Mouse (Mus musculus): Measurements from ENCODE around the gene Eif2b2. TPM values are rescaled to one million over a fixed set of nuclear protein-coding genes. Genes with fewer than 3 reads are reported as not detected.

The Eif2b2 gene
- total RNA-seq, 2 experiments from 2014 or later: 48.2 to 49.3 TPM

DNA sequence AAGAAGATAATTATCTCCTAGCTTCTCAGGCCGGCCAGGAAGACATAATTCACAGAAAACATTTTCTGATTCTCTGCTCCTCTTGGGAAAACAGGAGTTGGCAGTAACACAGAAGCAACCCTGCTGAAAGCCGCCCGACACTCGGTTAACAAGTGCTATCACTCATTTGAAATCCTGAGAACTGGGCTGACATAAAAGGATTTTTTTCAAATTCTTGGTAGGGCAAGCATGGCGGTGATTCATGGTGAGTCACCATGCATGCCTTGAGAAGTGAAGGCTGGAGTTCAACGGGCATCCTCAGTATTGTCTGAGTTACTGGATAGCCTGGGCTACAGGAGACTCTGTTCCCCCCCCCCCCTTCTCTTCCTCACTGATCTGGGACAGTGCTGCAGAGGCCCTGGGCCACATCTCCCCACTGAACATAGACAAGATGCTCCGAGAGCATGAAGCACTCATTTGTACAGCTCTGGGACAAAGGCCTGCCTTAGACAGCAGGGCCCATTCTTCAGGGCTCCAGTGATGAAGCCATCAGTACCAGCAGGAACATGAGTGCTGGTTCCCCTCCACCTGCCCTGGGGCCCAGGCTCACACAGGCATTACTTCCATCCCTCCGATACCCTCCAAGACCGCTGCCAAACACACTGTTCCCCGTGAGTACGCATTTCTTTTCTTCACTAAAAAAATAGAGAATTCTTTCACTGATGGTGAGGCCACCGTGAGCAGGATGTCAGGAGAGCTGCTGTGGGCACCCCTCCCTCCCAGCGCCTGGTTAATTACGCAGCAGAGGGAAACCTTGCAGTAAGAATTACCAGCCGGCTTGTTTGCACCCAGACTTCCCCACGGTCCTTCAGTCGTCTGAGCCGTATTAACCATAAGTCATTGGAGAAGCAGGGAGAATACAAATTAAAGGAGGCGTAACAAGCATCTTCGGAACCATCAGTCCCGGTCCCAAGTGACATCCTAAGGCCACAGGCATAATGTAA is 14.4 kb downstream of the Eif2b2 start:
- intact Hi-C loops (cut with DNase I): no loop called here
- DNase-seq (ENCODE audit: low spot score): no peak

DNA sequence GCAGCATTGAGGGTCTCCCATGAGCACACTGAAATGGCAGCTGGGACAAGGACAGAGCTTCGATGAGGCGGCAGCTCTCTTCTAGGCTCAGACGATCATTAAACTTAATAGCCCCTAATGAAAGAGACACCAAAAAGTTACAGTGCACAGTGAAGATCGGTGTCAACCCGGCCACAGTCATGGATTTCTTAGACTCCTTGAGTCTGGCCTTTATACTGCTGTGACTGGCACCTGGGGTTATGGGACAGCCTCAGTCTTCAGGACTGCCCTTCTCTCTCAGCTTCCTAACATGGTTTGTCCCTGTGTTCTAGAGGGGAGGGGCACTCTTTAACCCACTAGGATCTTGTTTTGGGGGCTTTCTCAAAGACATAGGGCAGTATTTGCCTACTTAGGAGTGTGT is 18.3 kb downstream of the Eif2b2 start:
- no peak for DNase-seq (ENCODE audit: low spot score)
- intact Hi-C loops (cut with DNase I): no loop called here

DNA sequence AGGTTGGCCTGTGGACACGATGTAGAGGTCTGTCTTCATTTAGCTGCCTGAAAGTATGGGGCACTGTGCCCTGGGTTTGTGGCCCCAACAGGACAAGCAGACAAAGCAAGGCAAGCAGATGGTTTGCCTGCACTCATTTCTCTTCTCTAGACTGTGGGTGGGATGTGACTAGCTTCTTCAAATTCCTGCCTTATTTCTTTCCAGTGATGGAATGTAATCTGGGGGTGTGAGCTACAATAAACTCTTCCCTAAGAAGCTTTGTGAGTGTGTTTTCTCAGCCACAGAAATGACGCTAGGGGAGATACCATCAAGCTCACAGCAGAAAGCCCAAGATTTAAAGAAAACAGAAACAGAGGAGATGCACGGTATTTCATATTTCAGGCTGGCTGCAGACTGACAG is 32.8 kb downstream of the Eif2b2 start:
- intact Hi-C loops (cut with DNase I): no loop called here
- no peak for DNase-seq (ENCODE audit: low spot score)

DNA sequence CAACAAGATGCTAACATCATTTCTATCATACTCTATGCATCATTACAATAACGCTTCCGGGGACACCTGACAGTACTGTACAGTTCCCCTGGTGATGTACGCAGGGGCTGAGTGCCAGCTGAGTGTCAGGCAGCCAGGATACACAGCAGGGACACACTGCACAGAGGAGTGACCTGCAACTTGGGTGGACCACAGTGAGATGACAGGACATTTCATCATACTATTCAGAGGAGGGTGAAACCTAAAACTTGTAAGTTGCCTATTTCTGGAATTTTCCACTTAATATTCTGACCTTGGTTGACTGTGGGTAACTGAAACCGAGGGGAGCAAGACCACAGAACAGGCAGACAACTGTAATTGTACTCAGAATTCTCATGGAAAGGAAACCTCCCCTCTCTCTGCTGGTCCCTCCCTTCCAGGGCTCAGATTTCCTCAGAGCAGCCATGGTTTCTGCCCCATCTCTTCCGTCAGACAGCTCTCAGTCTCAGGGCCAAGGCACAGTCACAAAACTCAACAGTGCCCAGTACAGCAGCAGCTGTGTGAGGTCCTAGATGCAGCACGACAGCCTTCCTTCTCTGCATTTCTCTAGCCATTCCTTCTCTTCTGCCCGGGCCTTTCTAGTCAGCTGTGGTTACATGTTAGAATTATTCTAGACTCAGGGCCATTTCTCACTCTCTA is 36.9 kb downstream of the Eif2b2 start:
- DNase-seq (ENCODE audit: low spot score): no peak
- intact Hi-C loops (cut with DNase I): no loop called here

DNA sequence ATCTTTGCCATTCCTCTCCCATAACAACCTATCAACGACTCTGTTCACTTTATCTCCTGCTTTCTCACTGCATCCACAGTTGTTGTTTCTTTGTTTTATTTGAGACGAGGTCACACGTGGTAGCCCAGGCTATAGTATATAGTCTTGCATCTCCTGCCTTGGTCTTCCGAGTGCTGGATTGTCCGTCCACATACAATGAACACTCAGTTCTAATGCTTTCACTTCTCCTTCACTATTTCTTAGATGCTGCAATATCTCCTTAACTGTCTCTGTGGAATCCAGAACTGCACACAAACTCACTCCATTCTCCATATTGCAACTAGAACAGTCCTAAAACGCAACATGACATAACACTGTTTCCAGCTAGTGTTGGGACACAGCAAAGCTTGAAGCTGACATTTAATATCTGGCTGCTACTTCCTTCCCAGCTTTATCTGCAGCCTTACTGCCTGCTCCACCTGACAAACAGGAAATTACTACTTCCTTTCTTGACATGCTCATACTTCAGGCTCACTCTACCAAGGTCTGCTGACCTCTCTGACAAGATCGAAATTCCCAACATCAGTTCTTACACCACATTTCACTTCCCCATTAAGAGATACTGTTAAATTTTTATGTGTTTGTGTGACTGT is 37.8 kb downstream of the Eif2b2 start:
- DNase-seq (ENCODE audit: low spot score): no peak
- intact Hi-C loops (cut with DNase I): no loop called here

DNA sequence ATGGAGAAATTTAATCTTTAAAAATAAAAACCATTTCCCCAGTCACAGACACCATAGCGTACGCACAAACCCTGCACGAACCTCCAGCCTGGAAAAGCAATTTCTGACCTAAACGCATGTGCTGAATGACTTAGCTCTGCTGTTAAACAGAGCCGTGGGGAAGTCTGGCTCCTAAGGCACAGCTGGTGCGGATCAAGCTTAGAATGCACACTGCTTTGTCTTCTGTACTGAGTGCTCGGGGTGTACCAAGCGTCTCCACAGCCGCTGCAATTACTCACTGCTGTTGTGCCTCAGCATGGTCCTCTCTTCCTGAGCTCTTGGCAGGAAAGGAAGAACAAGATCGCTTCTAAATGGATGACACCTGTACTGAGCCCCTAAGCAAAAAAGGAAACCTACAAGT is 43.2 kb downstream of the Eif2b2 start:
- no peak for DNase-seq (ENCODE audit: low spot score)
- intact Hi-C loops (cut with DNase I): no loop called here

DNA sequence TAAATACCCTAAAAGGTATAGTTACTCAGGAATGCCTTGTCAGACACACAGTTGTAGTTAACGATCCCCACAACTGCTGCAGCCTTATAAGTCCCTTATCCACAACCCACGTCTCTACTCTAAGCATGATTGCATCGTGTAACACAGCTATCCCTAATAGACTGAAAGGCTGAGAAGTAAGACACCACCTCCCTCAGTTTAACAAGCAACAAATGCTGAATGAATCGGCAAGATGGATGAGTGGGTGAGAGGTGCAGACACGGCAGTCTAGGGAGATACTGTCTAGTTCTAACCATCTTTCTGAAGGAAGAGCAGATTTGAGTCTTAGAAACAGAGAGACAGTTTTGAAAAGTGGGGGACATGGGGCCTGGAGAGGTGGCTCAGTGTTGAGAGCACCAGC is 43.9 kb downstream of the Eif2b2 start:
- no peak for DNase-seq (ENCODE audit: low spot score)
- intact Hi-C loops (cut with DNase I): no loop called here

DNA sequence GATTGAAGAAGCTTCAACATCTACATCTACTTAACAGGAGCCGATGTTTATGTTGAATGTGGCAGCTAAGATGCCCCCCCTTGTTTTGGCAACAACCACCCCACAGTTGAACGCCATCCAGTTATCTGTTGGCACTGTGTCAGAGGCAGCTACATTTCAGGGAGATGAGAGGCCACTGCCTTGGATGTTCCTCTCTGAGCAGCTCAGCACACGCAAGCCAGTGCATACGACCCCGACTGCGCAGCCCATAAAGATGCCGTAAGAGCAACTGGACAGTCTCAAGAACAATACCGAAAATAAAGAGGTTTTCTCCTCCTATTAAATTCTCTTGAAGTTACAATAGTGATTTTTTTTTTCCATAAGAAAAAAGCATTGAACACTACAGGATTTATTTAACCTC is 45.2 kb downstream of the Eif2b2 start:
- intact Hi-C loops (cut with DNase I): no loop called here
- no peak for DNase-seq (ENCODE audit: low spot score)

DNA sequence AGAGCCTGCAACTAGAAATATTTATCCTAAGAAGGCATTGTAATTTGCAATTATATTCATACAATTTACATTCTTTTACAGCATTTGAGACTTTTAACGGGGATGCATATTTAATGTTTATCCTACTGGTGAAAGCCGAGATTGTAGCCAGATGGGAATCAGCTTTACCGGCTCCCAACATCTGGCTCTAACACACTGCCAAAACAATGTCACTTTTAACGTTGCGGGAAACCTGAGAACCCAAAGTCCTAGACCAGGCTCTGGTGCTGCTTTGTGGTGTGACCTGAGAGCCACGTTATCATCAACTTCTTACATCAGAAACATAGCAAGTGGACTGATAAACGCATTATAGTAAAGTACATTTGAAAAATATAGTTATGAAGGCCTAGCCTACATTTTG is 45.7 kb downstream of the Eif2b2 start:
- intact Hi-C loops (cut with DNase I): no loop called here
- DNase-seq (ENCODE audit: low spot score): no peak

DNA sequence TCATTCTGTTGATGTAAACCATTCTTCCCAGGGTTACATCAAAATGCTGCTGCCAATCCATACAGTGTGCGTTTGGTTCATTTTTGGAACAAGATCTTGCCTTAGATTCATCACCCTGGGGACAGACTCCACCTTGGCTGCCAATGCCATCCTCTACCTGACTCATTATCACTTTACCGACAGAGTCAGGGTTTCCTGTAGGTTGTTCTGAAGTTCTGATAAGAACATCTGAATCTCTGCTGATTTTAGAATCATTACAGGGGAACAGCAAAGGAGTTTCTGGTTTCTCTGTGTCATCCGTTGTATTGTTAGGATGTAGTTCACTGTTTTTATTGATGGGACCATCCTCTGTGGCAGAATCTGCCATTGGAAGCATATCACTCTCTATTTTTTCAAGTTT is 47.0 kb downstream of the Eif2b2 start:
- intact Hi-C loops (cut with DNase I): no loop called here
- DNase-seq (ENCODE audit: low spot score): no peak

DNA sequence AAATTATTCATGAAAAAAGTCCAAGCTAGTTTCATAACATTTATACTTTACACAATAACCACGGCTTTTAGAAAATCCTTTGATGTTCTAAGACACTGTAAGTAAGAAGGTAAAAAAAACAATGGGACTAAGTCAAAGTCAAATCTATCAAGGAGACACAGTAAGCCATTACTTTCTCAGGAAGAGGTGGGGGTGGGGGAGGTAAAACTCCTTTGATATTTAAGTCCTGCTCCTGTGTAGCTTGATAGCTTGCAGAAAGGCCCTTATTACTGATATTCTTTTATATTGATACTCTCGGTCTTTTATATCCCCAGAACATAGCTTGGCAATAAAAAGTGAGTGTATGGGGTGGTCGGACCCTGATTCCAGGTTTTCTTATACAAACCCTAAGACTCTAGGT is 50.5 kb downstream of the Eif2b2 start:
- no peak for DNase-seq (ENCODE audit: low spot score)
- intact Hi-C loops (cut with DNase I): no loop called here

DNA sequence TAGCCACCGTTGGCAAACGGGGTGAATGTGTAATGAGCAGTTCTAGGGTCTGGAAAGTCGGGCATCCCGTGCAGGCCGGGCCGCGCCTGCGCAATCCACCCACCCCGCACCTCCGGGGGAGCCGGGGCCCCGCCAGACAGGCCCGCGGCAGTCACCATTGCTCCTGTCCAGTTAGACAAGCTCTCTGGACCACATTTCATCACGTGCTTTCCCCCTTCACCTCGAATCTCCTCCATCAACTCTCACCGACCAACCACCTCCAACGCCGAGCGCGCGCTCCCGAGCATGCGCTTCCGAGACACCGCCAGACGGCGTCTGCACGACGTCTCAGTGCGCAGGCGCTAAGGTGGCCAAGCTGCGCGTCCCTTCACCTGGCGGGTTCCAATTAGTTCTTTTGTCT is 51.0 kb downstream of the Eif2b2 start, which contains the start of gene Mlh3:
Gene Mlh3, minus strand, starts transcription at position 281 of the 400 bp plus-strand sequence.
- DNase-seq (ENCODE audit: low spot score): peak; percentile 63
- intact Hi-C loops (cut with DNase I): no loop called here

DNA sequence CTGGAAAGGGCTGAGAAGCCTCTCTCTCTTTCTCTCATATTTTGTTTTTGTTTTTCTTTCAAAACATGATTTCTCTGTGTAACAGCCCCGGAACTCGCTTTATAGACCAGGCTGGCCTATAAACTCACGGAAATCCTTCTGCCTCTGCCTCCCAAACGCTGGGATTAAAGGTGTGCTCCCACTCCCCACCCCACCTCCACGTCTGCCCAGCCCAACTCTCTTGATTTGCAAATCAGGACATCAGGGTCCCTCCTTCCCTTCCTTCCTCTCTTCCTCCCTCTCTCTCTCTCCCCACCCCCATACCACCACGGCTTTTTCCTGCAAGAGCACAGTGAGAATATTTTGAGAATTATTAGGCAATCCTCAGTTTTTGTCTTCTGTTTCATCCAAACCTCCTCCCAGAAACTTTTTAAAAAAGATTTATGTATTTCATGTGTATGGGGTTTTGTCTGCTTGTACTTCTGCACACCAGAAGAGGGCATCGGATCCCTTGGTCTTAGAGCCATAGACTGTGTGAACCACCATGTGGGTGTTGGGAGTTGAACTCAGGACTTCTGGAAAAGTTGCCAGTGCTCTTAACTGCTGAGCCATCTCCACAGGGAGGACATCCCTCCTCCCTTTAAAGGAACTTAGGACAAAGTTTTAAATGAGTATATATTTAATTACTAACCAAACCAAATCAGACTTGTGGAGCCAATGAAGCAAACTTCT is 52.0 kb downstream of the Eif2b2 start:
- intact Hi-C loops (cut with DNase I): no loop called here
- no peak for DNase-seq (ENCODE audit: low spot score)

DNA sequence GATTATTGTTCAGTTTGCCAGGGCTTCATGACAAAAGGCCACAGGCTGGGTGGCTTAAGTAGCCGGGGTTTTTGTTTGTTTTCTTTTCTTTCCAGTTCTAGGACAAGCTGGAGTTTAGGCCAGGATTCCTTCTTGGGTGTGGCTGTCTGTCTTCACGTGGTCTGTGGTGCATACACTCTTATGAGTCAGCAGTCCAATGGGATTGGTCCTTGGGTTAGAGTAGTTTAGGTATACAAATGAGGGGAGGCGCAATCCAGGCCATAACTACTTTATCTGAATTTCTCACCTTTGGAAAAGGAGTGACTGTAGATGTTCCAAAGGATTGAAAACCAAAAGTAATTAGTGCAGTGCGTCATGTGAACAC is 52.5 kb downstream of the Eif2b2 start:
- no peak for DNase-seq (ENCODE audit: low spot score)
- intact Hi-C loops (cut with DNase I): no loop called here

DNA sequence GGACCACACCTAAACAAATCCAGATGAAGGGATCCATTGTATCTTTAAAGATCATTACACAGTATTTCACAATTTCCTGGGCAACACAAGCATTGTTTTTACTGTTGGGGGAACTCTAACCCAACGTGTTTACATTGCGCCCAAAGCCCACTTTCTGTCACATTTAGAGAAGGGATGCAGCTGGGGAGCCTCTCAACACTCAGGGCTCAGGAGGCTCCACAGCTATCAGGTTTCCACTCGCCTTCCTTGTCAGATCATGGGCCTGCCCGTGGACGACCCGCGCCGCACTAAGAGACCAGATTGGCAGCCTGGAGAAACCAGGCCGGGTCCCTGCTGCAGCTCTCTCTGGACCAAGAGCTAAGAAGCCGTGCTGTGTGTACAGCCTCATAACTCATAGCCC is 54.2 kb downstream of the Eif2b2 start:
- intact Hi-C loops (cut with DNase I): no loop called here
- DNase-seq (ENCODE audit: low spot score): no peak

Small RNAs within 50 kb of the gene (microRNA-seq; reads per million reads assigned to microRNA genes)
- not detected for gene Mir6938

Other genes starting within 250 kb of the Eif2b2 start
- 10 to 100 TPM; 28.4 to 34.6 TPM for gene Fcf1, start 248.6 kb upstream of the Eif2b2 start, total RNA-seq (2021)
- 10 to 100 TPM; 37.2 to 38.5 TPM for gene Arel1, start 248.6 kb upstream of the Eif2b2 start, total RNA-seq (2021)
- gene Ylpm1, start 223.2 kb upstream of the Eif2b2 start, total RNA-seq (2021): 10 to 100 TPM; 26.6 to 26.7 TPM
- 1 to 10 TPM; 1.5 to 1.8 TPM for gene Prox2, start 108.7 kb upstream of the Eif2b2 start, total RNA-seq (2021)
- 100 to 1,000 TPM; 830 to 838 TPM for gene Dlst, start 108.6 kb upstream of the Eif2b2 start, total RNA-seq (2021)
- gene Rps6kl1, start 68.2 kb upstream of the Eif2b2 start, total RNA-seq (2021): 1 to 10 TPM; 2.6 to 4.3 TPM
- gene Pgf, start 41.7 kb upstream of the Eif2b2 start, total RNA-seq (2021): 1 to 10 TPM; 3.3 to 4.4 TPM
- gene Mlh3, start 51.1 kb downstream of the Eif2b2 start, total RNA-seq (2021): 1 to 10 TPM; 6.9 to 7.5 TPM
- 10 to 100 TPM; 14.5 to 19.5 TPM for gene Acyp1, start 69.0 kb downstream of the Eif2b2 start, total RNA-seq (2021)
- gene Zc2hc1c, start 69.1 kb downstream of the Eif2b2 start, total RNA-seq (2021): 1 to 10 TPM; 1.9 to 2.0 TPM
- gene Nek9, start 119.9 kb downstream of the Eif2b2 start, total RNA-seq (2021): 10 to 100 TPM; 90.6 to 93.4 TPM
- gene Tmed10, start 155.4 kb downstream of the Eif2b2 start, total RNA-seq (2021): 100 to 1,000 TPM; 155 to 163 TPM